Mouse (Mus musculus) spleen, postnatal 14 days (tissue): ENCODE data around the gene Nphp4.

Experiments
- DNase-seq, 2 experiments: peaks; one replicate each; pipeline ENCODE4 v3.0.0; 2021 to 2022; ENCODE audit warnings: low spot score in 2 of 2

The Nphp4 gene

GRCm38 (mm10) chr4:152558246-152558645 is 81.7 kb downstream of the Nphp4 start:
- DNase-seq = no peak

- no peak for DNase-seq
These were observed 91.5 kb downstream of the Nphp4 start for GRCm38 (mm10) chr4:152568006-152568405.

- DNase-seq = no peak
These were observed 92.3 kb downstream of the Nphp4 start for GRCm38 (mm10) chr4:152568662-152569395.

DNA sequence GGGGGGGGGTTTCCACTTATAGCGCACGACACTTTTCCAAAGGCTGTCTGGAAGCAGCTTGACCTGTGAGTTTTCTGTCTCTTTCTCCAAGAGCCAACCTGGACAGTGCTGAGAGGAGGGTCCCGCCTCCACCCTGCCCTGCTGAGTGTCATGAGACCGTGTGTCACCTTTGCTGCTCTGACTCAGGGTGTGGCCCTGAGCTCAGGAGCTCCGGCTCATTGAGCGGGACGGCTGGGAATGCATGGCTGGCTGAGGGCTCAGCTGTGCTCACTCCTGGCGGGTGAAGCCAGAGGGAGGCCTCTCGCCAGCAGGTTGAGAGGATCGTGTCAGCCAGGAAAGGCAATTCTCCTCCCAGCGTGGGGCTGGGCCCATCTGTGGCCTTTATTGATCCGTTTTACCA is 97.8 kb downstream of the Nphp4 start:
- DNase-seq = no peak

DNA sequence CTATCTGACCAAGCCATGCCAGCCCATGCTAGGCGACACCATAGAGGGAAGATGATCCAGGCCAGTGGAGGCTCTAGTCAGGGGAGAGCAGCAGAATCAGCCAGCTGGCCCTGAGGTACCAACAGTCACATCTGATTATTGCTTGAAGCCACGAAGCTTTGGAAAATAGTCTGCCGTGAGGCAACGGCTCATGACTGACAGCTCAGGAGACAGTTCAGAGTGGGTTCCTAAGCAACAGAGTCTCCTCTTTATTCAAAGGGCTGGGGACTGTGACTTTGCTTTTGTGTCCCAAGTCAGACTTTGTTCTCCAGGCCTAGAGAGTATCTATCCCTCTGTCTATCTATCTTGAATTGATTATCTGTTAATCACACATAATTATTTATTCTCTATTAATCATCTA is 100.3 kb downstream of the Nphp4 start:
- no peak for DNase-seq

- no peak for DNase-seq
These were observed 103.5 kb downstream of the Nphp4 start for GRCm38 (mm10) chr4:152579956-152580355.

- DNase-seq = no peak
These were observed 105.7 kb downstream of the Nphp4 start for GRCm38 (mm10) chr4:152582206-152582605.

DNA sequence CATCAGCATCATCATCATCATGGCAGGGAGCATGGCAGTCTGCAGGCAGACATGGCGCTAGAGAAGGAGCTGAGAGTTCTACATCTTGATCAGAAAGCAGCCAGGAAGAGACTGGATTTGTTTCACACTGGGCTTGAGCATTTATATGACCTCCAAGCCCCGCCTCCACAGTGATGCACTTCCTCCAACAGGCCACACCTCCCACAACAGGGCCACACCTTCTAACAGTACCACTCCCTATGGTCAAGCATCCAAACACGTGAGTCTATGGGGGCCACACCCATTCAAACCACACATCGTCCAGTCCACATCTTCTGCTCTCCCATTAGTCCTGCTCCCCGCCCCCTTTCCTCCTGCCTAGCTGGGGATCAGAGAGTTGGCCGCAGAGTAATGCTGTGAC is 107.1 kb downstream of the Nphp4 start:
- no peak for DNase-seq

DNA sequence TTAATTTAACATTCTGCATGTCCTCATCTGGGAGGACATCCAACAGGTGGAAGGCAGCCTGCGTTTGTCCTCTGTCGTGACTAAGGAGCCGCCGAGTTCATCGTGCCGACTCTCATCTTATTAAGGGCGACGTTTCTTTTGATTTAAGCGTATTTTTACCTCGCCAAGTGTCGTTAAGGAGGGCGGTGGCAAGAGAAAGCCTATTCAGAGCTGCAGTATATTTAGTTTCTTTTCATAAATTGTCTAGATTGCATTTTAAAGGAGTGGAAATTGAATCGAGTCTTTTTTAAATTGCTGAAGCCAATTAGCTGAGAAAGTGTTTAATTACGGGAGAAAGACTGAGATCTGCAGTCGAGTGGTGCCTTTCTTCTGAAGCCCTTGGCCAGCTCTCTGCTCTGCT is 109.0 kb downstream of the Nphp4 start:
- DNase-seq = no peak

GRCm38 (mm10) chr4:152586175-152586574 is 109.7 kb downstream of the Nphp4 start:
- no peak for DNase-seq

DNA sequence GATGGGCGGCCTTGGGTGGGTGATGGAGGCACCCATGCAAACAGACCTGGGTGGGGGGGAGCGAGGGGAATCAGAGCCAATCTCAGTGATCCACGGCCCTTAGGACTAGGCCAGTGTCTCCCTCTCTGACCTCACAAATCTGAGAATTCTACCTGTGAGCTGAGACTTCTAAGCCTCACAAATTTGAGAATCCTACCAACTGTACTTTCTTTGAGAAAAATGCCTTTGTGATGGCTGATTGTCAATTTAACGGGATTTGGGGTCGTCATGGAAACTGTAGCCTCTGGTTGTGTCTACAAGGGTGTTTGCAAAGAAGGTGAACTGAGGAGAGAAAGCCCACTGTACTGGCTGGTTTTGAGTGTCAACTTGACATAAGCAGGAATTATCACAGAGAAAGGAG is 127.8 kb downstream of the Nphp4 start:
- DNase-seq = no peak

DNA sequence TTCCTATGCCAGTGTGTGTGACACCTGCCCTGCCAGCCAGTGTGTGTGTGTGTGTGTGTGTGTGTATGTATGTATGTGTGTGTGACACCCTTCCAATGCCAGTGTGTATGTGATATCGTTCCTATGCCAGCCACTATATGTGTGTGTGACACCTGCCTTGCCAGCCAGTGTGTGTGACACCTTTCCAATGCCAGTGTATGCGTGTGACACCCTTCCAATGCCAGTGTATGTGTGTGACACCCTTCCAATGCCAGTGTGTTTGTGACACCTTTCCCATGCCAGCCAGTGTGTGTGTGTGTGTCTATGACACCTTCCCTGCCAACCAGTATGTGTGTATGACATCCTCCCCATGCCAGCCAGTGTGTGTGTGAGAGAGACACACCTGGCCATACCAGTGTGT is 132.7 kb downstream of the Nphp4 start:
- DNase-seq = no peak

GRCm38 (mm10) chr4:152610026-152610425 is 133.5 kb downstream of the Nphp4 start:
- DNase-seq = no peak
